Mouse (Mus musculus) bone marrow macrophage, adult 2 months (primary cell): ENCODE data around the gene Cutal.

Source experiments
- CTCF ChIP-seq: IDR thresholded peaks from 2 replicates; pipeline ENCODE4 v1.5.1; 2012; ENCODE audit warnings: low read depth, mild to moderate bottlenecking, low read length, moderate library complexity
- POLR2A ChIP-seq: IDR thresholded peaks from 2 replicates; pipeline ENCODE4 v1.6.1; 2012; ENCODE audit warnings: mild to moderate bottlenecking, low read depth, low read length, borderline replicate concordance

DNA sequence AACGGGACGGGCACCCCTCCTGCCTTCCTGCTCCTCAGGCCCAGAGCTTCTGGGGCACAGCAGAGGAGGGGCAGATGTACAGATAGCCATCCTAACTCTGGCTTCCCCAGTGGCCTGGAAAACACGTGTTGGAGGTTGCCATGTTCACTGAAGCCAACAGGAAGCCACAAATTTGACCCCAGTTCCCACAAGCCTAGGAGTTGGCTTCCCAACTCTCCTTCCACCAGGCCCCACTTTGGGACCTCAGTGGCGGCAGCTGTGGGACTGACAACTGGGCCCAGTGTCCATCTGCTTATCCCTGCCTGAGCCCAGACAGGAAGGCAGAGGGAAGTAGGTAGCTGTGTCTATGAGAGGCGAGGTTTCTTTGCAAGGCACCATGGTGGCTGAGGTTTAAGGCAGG is 19.8 kb downstream of the Cutal start:
- no peak for TF ChIP-seq CTCF
- no peak for TF ChIP-seq POLR2A
